Mouse (Mus musculus): ENCODE results near the gene Prom2. TPM values are rescaled to one million over a fixed set of nuclear protein-coding genes. Genes with fewer than 3 reads are reported as not detected.

The Prom2 gene
- polyA plus RNA-seq, 1 experiment from 2014 or later = 17.2 TPM

DNA sequence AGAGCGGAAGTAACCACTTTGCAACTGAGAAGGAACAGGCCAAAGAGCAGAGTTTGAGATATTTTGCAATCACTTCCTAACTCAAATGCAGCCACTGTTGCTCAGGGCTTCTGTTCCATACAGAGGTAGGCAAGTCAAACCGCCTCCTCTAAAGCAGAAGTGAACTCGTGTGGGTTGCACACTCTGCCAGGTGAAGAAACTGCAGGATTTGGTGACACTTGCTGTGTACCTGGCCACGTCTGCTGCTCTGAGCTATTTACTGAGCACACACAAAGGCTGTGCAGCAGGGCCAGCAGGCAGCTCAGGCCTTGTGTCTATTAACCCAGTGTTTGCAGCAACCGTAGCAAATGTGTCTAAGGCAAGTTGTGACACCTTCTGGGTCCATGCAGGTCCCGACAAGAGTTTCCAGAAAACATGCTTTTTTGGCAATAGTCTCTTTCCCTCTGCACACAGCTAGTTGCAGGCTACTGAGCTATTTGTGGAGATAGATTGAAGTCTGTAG lies 35.1 kb downstream of the Prom2 start:
- H3K4me3 ChIP-seq (ENCODE audit: low read depth, low read length) = no peak overlapping the region
- TF ChIP-seq CTCF (IDR thresholded peaks at IDR 0.05; ENCODE audit: low read depth) (no peak), EP300 (optimal IDR thresholded peaks at IDR 0.05) (no peak)
- H3K27me3 ChIP-seq (ENCODE audit: control insufficient read depth, insufficient read depth, low read length) = no peaks in the 10 kb centered on the region
- DNase-seq (ENCODE audit: low spot score) (no peak), ATAC-seq (ENCODE audit: low FRiP score, low TSS enrichment) (peak; percentile 9; the same call in 1 of the 2 replicates)
- no peaks in the 10 kb centered on the region for H3K36me3 ChIP-seq (ENCODE audit: control insufficient read depth, insufficient read depth, low read length)
- peak overlapping the region; percentile 71 for H3K27ac ChIP-seq (replicated peaks)
- WGBS = 62% methylated on average over 6 of the region's 6 CpGs
- H3K4me1 ChIP-seq (replicated peaks; ENCODE audit: control insufficient read depth, insufficient read depth) = no peaks in the 10 kb centered on the region
- H3K4me2 ChIP-seq (replicated peaks; ENCODE audit: low read depth) = no peak overlapping the region
- H3K9me3 ChIP-seq (ENCODE audit: control insufficient read depth, low read length) = no peaks in the 10 kb centered on the region
- H3K9ac ChIP-seq (ENCODE audit: low read length) = no peak overlapping the region

- no peak for TF ChIP-seq CTCF (IDR thresholded peaks at IDR 0.05; ENCODE audit: low read depth)
- no peak for TF ChIP-seq EP300 (optimal IDR thresholded peaks at IDR 0.05)
- no peak overlapping the region for H3K4me3 ChIP-seq (ENCODE audit: low read depth, low read length)
- no peak overlapping the region for H3K4me2 ChIP-seq (replicated peaks; ENCODE audit: low read depth)
- WGBS = 42% methylated on average over 4 of the region's 4 CpGs
- no peaks in the 10 kb centered on the region for H3K4me1 ChIP-seq (replicated peaks; ENCODE audit: control insufficient read depth, insufficient read depth)
- H3K27ac ChIP-seq (replicated peaks) = peak overlapping the region; percentile 61
- no peak for ATAC-seq (ENCODE audit: low FRiP score, low TSS enrichment)
- H3K36me3 ChIP-seq (ENCODE audit: control insufficient read depth, insufficient read depth, low read length) = no peaks in the 10 kb centered on the region
- H3K9ac ChIP-seq (ENCODE audit: low read length) = no peak overlapping the region
- no peaks in the 10 kb centered on the region for H3K9me3 ChIP-seq (ENCODE audit: control insufficient read depth, low read length)
- no peaks in the 10 kb centered on the region for H3K27me3 ChIP-seq (ENCODE audit: control insufficient read depth, insufficient read depth, low read length)
- DNase-seq (ENCODE audit: low spot score) = no peak
These were observed 36.1 kb downstream of the Prom2 start for GRCm38 (mm10) chr2:127505196-127505595.

DNA sequence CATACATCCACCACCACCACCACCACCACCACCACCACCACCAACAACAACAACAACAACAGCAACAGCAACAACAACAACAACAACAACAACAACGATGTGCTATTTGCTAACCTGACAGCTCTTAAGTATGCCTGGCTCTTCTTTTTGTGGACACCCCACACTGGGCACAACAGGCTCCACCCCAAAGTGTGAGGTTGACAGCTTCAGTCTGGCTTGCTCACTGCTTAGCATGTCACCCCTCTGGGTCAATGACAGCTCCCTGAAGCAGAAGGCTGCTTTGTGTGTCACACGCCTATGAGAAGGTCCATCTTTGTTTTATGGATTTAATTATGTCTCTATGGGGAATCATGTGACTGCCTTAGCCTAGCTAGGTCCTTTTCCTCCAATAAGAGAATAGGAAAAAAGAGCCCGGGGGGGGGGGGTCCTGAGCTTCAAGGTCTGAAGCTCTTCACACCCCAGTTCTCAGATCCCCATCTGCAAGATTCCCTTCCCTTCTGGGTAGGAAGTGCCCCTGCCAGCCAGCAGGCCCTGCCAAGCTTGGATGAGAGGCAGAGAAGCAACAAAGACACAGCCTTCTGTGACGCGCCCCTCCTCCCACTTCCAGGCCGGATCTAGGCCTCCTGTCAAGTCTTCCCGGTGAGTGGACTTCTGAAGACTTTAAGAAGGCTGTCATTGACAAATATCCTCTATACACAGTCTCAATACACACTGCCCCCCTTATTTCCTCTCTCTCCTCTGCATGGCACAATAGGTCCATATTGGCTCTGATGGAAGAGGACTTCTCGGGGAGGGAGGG lies 37.3 kb downstream of the Prom2 start:
- DNase-seq (ENCODE audit: low spot score) (no peak), ATAC-seq (ENCODE audit: low FRiP score, low TSS enrichment) (no peak)
- Histone ChIP-seq H3K4me3 (ENCODE audit: low read depth, low read length) (no peak overlapping the region), H3K27ac (replicated peaks) (no peak overlapping the region), H3K9me3 (ENCODE audit: control insufficient read depth, low read length) (no peaks in the 10 kb centered on the region), H3K4me2 (replicated peaks; ENCODE audit: low read depth) (no peak overlapping the region), H3K9ac (ENCODE audit: low read length) (no peak overlapping the region), H3K4me1 (replicated peaks; ENCODE audit: control insufficient read depth, insufficient read depth) (no peaks in the 10 kb centered on the region), H3K36me3 (ENCODE audit: control insufficient read depth, insufficient read depth, low read length) (no peaks in the 10 kb centered on the region), H3K27me3 (ENCODE audit: control insufficient read depth, insufficient read depth, low read length) (no peaks in the 10 kb centered on the region)
- no peak for TF ChIP-seq CTCF (IDR thresholded peaks at IDR 0.05; ENCODE audit: low read depth)
- TF ChIP-seq EP300 (optimal IDR thresholded peaks at IDR 0.05) = no peak
- 57% methylated on average over 8 of the region's 8 CpGs for WGBS

DNA sequence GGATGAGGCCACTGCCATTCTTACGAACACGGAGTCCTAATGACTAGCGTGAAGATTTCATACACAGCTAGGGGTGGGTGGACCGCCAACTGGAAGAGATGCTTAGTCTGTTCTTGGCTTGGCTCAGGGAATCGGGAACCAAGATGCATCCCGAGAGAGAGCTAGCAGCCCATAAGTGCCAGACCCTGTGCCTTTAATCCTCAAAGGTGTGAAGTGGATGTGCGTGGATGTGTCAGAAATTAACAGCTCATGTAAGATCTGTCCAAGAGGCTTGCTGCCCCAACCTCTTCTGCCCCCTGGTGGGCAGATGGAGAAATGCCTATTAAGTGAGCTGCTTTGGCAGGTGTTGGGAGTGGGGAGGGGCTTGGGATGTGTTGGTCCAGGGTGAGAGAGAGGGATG lies 40.2 kb downstream of the Prom2 start:
- no peaks in the 10 kb centered on the region for H3K9me3 ChIP-seq (ENCODE audit: control insufficient read depth, low read length)
- no peak overlapping the region for H3K4me3 ChIP-seq (ENCODE audit: low read depth, low read length)
- no peak overlapping the region for H3K27ac ChIP-seq (replicated peaks)
- no peak for ATAC-seq (ENCODE audit: low FRiP score, low TSS enrichment)
- 48% methylated on average over 7 of the region's 7 CpGs for WGBS
- no peaks in the 10 kb centered on the region for H3K27me3 ChIP-seq (ENCODE audit: control insufficient read depth, insufficient read depth, low read length)
- no peak overlapping the region for H3K9ac ChIP-seq (ENCODE audit: low read length)
- H3K4me2 ChIP-seq (replicated peaks; ENCODE audit: low read depth) = no peak overlapping the region
- H3K4me1 ChIP-seq (replicated peaks; ENCODE audit: control insufficient read depth, insufficient read depth) = no peaks in the 10 kb centered on the region
- no peaks in the 10 kb centered on the region for H3K36me3 ChIP-seq (ENCODE audit: control insufficient read depth, insufficient read depth, low read length)
- DNase-seq (ENCODE audit: low spot score) = peak; percentile 57
- TF ChIP-seq EP300 (optimal IDR thresholded peaks at IDR 0.05) (no peak), CTCF (IDR thresholded peaks at IDR 0.05; ENCODE audit: low read depth) (peak; percentile 90)

DNA sequence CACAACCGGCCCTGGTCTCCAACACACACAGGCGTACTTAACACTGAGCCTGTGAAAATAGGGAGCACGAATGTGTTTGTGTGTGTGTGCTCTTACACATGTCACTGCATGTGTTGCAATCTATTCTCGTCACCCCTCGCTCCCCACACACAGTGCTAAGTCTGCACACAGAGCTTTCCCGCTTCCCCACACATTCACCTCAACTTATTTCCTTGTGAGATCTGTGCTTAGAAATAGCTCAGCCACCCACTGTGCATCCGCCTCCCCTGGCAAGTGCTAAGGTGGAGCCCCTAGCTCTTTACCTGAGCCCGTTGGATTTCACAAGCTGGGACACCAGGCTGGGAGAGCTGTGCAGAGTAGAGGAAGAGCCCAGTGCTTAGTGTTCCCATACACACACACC lies 42.5 kb downstream of the Prom2 start:
- H3K4me2 ChIP-seq (replicated peaks; ENCODE audit: low read depth) = no peak overlapping the region
- no peaks in the 10 kb centered on the region for H3K27me3 ChIP-seq (ENCODE audit: control insufficient read depth, insufficient read depth, low read length)
- H3K36me3 ChIP-seq (ENCODE audit: control insufficient read depth, insufficient read depth, low read length) = no peaks in the 10 kb centered on the region
- no peak overlapping the region for H3K4me3 ChIP-seq (ENCODE audit: low read depth, low read length)
- DNase-seq (ENCODE audit: low spot score) = no peak
- H3K9ac ChIP-seq (ENCODE audit: low read length) = no peak overlapping the region
- no peaks in the 10 kb centered on the region for H3K9me3 ChIP-seq (ENCODE audit: control insufficient read depth, low read length)
- 63% methylated on average over 8 of the region's 8 CpGs for WGBS
- H3K27ac ChIP-seq (replicated peaks) = no peak overlapping the region
- no peak for ATAC-seq (ENCODE audit: low FRiP score, low TSS enrichment)
- no peak for TF ChIP-seq EP300 (optimal IDR thresholded peaks at IDR 0.05)
- no peaks in the 10 kb centered on the region for H3K4me1 ChIP-seq (replicated peaks; ENCODE audit: control insufficient read depth, insufficient read depth)

- TF ChIP-seq CTCF (IDR thresholded peaks at IDR 0.05; ENCODE audit: low read depth) (no peak), EP300 (optimal IDR thresholded peaks at IDR 0.05) (no peak)
- Histone ChIP-seq H3K4me1 (replicated peaks; ENCODE audit: control insufficient read depth, insufficient read depth) (no peaks in the 10 kb centered on the region), H3K36me3 (ENCODE audit: control insufficient read depth, insufficient read depth, low read length) (no peaks in the 10 kb centered on the region), H3K27ac (replicated peaks) (no peak overlapping the region), H3K27me3 (ENCODE audit: control insufficient read depth, insufficient read depth, low read length) (no peaks in the 10 kb centered on the region), H3K9me3 (ENCODE audit: control insufficient read depth, low read length) (no peaks in the 10 kb centered on the region), H3K4me2 (replicated peaks; ENCODE audit: low read depth) (no peak overlapping the region), H3K9ac (ENCODE audit: low read length) (no peak overlapping the region), H3K4me3 (ENCODE audit: low read depth, low read length) (no peak overlapping the region)
- DNase-seq (ENCODE audit: low spot score) (no peak), ATAC-seq (ENCODE audit: low FRiP score, low TSS enrichment) (no peak)
- WGBS = 53% methylated on average over 1 of the region's 1 CpGs
These were observed 44.9 kb downstream of the Prom2 start for GRCm38 (mm10) chr2:127496321-127496720.

Data from stomach, postnatal 0 days (tissue).